Mouse (Mus musculus): ENCODE results near the gene Arl6ip6. TPM values are rescaled to one million over a fixed set of nuclear protein-coding genes. Genes with fewer than 3 reads are reported as not detected.

Arl6ip6 gene
- polyA plus RNA-seq, 1 experiment from 2014 or later, result 26.9 TPM

GRCm38 (mm10) chr2:53204373-53205274, 13.1 kb downstream of the Arl6ip6 start:
- H3K27me3 ChIP-seq, result no peaks in the 10 kb centered on the region
- ATAC-seq (ENCODE audit: insufficient read depth), result no peak
- peaks cover 35% of the 10 kb centered on the region for H3K36me3 ChIP-seq (replicated peaks)
- H3K4me2 ChIP-seq, result no peak overlapping the region
- no peak overlapping the region for H3K9ac ChIP-seq
- H3K4me1 ChIP-seq (replicated peaks), result peaks cover 3% of the 10 kb centered on the region; the same call in 1 of the 2 replicates
- no peak overlapping the region for H3K4me3 ChIP-seq (replicated peaks)
- H3K27ac ChIP-seq (replicated peaks), result no peak overlapping the region
- 58% methylated on average over 5 of the region's 5 CpGs for WGBS (ENCODE audit: insufficient replicate concordance)
- no peaks in the 10 kb centered on the region for H3K9me3 ChIP-seq (replicated peaks)

GRCm38 (mm10) chr2:53206749-53207148, 15.2 kb downstream of the Arl6ip6 start:
- Histone ChIP-seq H3K27ac (replicated peaks) (no peak overlapping the region), H3K4me3 (replicated peaks) (no peak overlapping the region), H3K9me3 (replicated peaks) (no peaks in the 10 kb centered on the region), H3K36me3 (replicated peaks) (peaks cover 38% of the 10 kb centered on the region), H3K9ac (no peak overlapping the region), H3K27me3 (no peaks in the 10 kb centered on the region), H3K4me2 (no peak overlapping the region), H3K4me1 (replicated peaks) (peaks cover 3% of the 10 kb centered on the region; the same call in 1 of the 2 replicates)
- ATAC-seq (ENCODE audit: insufficient read depth), result no peak

DNA sequence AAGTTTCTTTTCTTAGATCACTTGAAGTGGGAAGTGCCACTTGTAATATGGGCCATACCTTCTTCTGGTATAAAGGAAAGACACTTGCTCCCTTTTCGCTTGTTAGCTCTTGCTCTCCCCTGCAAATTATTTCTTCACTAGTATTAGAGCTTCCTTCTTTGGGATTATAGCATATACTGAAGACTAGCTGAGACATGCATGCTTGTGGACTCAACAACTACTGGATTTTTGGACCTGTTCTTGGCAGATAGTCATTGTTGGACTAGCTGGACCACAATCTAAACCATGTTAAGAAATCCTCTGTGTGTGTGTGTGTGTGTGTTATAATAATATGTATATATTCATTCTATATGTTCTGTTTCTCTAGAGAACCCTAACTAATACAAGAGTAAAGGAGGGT, 22.0 kb downstream of the Arl6ip6 start:
- H3K4me1 ChIP-seq (replicated peaks), result no peaks in the 10 kb centered on the region
- WGBS (ENCODE audit: insufficient replicate concordance), result 74% methylated on average over 1 of the region's 1 CpGs
- no peaks in the 10 kb centered on the region for H3K27me3 ChIP-seq

GRCm38 (mm10) chr2:53222242-53222641, 30.7 kb downstream of the Arl6ip6 start:
- Histone ChIP-seq H3K9ac (no peak overlapping the region), H3K9me3 (replicated peaks) (no peaks in the 10 kb centered on the region), H3K4me1 (replicated peaks) (no peaks in the 10 kb centered on the region), H3K4me2 (no peak overlapping the region), H3K36me3 (replicated peaks) (peaks cover 31% of the 10 kb centered on the region), H3K4me3 (replicated peaks) (no peak overlapping the region), H3K27me3 (no peaks in the 10 kb centered on the region), H3K27ac (replicated peaks) (no peak overlapping the region)
- no peak for ATAC-seq (ENCODE audit: insufficient read depth)
- WGBS (ENCODE audit: insufficient replicate concordance), result 85% methylated on average over 5 of the region's 5 CpGs

More for the DNA sequence above, 22.0 kb downstream of the Arl6ip6 start:
- Histone ChIP-seq H3K9ac (no peak overlapping the region), H3K9me3 (replicated peaks) (no peaks in the 10 kb centered on the region), H3K27ac (replicated peaks) (no peak overlapping the region), H3K4me2 (no peak overlapping the region), H3K4me3 (replicated peaks) (no peak overlapping the region), H3K36me3 (replicated peaks) (peaks cover 66% of the 10 kb centered on the region)
- no peak for ATAC-seq (ENCODE audit: insufficient read depth)

DNA sequence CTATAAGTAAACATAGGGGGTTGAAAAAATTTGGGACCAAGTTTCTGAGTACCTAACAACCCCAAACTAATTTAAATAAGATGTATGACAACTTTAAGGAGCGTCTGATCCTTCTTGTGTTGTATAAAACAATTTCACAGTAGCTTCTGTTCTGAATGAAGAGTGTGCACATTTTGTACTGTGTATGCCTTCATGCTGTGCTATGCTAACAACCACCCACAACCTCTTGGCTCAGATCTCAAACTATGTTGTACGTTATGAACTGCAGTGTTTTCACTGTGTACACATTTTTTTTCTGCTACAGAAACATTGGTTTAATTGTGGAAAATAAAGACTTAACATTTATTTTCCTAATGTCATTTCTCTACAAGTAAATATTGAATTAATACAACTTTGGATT, 65.5 kb downstream of the Arl6ip6 start:
- no peaks in the 10 kb centered on the region for H3K9me3 ChIP-seq (replicated peaks)
- no peaks in the 10 kb centered on the region for H3K27me3 ChIP-seq
- no peaks in the 10 kb centered on the region for H3K36me3 ChIP-seq (replicated peaks)
- WGBS (ENCODE audit: insufficient replicate concordance), result 43% methylated on average over 2 of the region's 2 CpGs
- no peaks in the 10 kb centered on the region for H3K4me1 ChIP-seq (replicated peaks)
- H3K4me2 ChIP-seq, result no peak overlapping the region
- H3K27ac ChIP-seq (replicated peaks), result no peak overlapping the region
- H3K4me3 ChIP-seq (replicated peaks), result no peak overlapping the region
- ATAC-seq (ENCODE audit: insufficient read depth), result no peak
- H3K9ac ChIP-seq, result no peak overlapping the region

Other genes starting within 250 kb of the Arl6ip6 start
- 62.6 and 65.6 TPM in 2 replicates for gene Prpf40a, start 442 bp upstream of the Arl6ip6 start, polyA plus RNA-seq (2015; fragmentation: Nextera tagmentation; extraction: Ambion mirVana)

All from liver, embryonic 15.5 days (tissue).